Mouse (Mus musculus) embryonic fibroblast, embryonic 13.5 days (primary cell): ENCODE results near the gene Abca1.

Experiments used
- CTCF ChIP-seq: IDR thresholded peaks from 2 replicates; pipeline ENCODE4 v1.5.1; 2011; ENCODE audit warnings: mild to moderate bottlenecking, control low read depth, low read length, moderate library complexity, borderline replicate concordance; ENCODE audit not compliant: insufficient read depth
- POLR2A ChIP-seq: IDR thresholded peaks from 2 replicates; pipeline ENCODE4 v1.6.1; 2011; ENCODE audit warnings: low read depth, mild to moderate bottlenecking, control low read depth, low read length, moderate library complexity

GRCm38 (mm10) chr4:53085634-53086033 is 74.1 kb downstream of the Abca1 start:
- no peak for TF ChIP-seq CTCF
- TF ChIP-seq POLR2A = no peak
